Mouse (Mus musculus): ENCODE data around the gene Tcl1b1.
"Not testable (repeated sequence)": the region's sequence is repeated elsewhere in the genome, so short reads cannot be mapped to it uniquely, and the experiment has no call there.

Tcl1b1 gene

DNA sequence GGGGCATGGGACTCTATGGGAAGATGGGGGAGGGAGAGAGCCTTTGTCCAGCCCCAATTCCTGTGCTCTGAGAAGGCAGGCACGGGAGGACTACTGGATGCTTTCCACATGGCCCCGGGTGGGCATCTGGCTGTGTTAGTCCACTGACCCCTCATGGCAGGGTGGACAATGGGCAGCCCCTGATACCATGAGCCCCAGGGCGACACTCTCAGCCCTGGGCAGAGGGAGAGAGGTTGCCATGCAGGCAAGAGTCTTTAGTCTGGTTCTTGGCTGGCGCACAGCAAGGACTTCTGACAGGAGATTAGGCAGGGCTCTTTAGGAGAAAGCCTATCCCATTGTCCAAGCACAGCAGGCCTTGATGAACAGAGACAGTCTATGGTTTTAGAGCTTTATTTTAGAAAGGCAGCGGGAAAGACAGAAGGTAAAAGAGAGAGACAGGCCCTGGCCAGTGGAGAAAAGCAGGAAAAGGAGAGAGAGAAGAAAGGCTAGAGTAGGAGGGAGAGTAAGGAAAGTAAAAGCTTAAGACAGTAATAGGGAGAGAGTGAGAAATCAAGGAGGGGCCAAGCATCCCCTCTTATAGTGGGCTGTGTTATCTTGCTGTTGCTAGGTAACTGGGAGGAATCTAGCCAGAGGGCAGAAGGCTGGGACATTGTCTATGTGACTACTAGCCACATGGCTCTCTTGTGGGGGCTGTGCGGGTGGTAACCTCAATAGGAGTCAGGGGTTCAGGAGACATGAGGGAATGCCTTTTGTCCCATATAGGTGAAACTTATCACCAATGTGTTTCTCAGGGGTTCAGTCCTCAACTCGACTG lies 40.4 kb downstream of the Tcl1b1 start:
- DNase-seq (ENCODE audit: low spot score): not testable (repeated sequence)

DNA sequence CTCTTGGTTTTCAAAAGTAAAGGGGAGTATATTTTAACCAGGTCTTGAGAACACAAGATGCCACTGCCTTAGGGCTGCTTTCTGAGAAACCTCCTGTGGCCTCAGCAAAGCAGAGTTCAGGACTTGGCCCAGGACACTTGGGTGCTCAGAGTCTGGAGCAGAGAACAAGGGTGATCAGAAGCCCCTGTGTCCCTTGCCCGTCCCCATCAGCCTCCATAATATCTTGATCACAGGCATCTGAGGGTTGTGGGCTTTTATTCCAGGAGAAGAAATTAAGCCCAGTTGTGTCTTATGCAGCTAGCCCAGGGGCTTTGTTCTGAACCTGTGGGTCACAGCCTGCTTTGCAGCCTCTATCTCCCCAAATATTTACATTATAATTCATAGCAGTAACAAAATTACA lies 42.2 kb downstream of the Tcl1b1 start, which contains the start of gene Tcl1b4:
Tcl1b4 (plus strand) TSS at position 301 of the 400 bp plus-strand sequence.
- not testable (repeated sequence) for DNase-seq (ENCODE audit: low spot score)

DNA sequence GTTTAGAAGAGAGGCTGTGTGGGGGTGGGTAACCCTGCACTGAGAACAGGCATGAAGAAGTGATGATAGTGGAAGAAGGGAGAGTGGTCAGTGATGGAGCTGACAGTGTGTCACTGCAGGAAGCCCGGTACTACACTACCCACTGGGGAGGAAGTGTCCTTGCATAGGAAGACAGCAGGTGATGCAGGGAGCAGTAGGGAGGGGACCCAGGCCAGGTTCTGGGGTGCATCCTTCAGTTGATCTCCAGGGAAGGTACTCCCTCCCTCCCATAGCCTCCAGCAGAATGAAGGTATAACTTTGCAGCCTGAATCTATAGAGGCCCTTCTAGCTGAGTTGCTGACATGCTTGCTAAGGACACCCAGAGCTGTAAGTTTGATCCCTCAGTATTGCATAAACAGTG lies 47.6 kb downstream of the Tcl1b1 start:
- DNase-seq (ENCODE audit: low spot score): no peak

DNA sequence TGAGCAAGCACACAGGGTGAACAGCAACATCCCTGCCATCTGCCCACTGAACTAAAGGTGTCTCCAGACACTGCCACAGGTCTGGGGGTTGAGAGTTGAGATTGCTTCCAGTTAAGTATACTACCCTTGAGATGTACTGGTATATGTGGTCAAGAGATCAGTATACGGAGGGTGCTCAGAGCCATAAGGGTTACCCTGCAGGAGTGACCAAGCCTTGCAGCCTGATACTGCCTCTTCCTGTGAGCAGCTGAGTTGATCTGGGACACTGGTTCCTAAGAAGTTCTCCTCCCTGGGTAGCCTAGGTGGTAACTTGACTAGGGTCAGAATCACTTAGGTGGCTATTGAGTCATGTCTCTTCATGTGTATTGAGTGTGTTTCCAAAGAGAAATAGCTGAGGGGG lies 49.0 kb downstream of the Tcl1b1 start:
- no peak for DNase-seq (ENCODE audit: low spot score)

DNA sequence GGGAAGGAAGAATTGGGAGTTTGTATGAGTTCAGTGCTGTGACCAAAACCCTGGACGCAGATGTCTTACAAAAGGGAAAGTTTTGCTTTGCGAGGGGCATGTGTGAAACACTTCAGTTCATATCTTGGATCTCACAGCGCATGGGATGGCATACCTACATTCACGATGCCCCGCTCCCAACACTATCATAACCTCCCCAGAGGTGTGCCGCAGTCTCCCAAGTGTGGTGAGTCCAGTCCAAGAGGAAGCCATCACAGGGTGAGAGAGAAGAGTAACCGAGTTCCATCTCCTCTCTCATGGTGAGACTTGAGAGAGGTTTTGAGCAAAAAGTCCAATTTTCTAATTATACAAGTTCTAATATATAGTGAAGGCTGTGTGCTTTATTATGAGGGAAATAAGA lies 49.7 kb downstream of the Tcl1b1 start:
- no peak for DNase-seq (ENCODE audit: low spot score)

Data from layer of hippocampus, adult 11-12 months (tissue).